In genomic region chr10:89395823-89396222, GRCm38 (mm10) we compare ENCODE assay signal across 8 mouse cellular contexts. TPM values are rescaled to one million over a fixed set of nuclear protein-coding genes. Genes with fewer than 3 reads are reported as not detected.
A peak's percentile ranks its signal among the peaks of the same experiment; 100 is the strongest.
DNase-seq lines count a peak whose midpoint lies in the region; ATAC-seq and TF ChIP-seq lines count a peak whose summit lies in the region.

No protein-coding gene starts in this region.

- intact Hi-C loops in left cerebral cortex, postnatal 4 days (cut with DNase I) = no loop called here

- peak overlapping the region; percentile 30 for H3K4me2 ChIP-seq in forebrain, embryonic 13.5 days

- peak; percentile 61 for TF ChIP-seq CTCF in layer of hippocampus, adult 2 months (conservative IDR thresholded peaks at IDR 0.05)
- peak; percentile 63; the same call in 1 of the 2 replicates for TF ChIP-seq CTCF in testis, adult 2 months (IDR thresholded peaks at IDR 0.05; ENCODE audit: control insufficient read depth, insufficient read depth, insufficient replicate concordance, low read depth, low read length)

- WGBS in forebrain, embryonic 13.5 days = 2% methylated on average over 7 of the region's 7 CpGs
- 2% methylated on average over 7 of the region's 7 CpGs for WGBS in hindbrain, embryonic 10.5 days
- WGBS in midbrain, embryonic 10.5 days = 0% methylated on average over 7 of the region's 7 CpGs

- no peaks in the 10 kb centered on the region for H3K27me3 ChIP-seq in forebrain, embryonic 13.5 days
- H3K27me3 ChIP-seq in hindbrain, embryonic 10.5 days (ENCODE audit: insufficient read depth, poor library complexity, severe bottlenecking) = no peaks in the 10 kb centered on the region
- H3K27me3 ChIP-seq in midbrain, embryonic 10.5 days (ENCODE audit: low read depth, poor library complexity, severe bottlenecking) = no peaks in the 10 kb centered on the region
- no peaks in the 10 kb centered on the region for H3K27me3 ChIP-seq in testis, adult 2 months (ENCODE audit: control insufficient read depth, insufficient read depth, low read length)

- no peaks in the 10 kb centered on the region for H3K36me3 ChIP-seq in forebrain, embryonic 13.5 days (ENCODE audit: poor library complexity, severe bottlenecking)
- H3K36me3 ChIP-seq in hindbrain, embryonic 10.5 days = no peaks in the 10 kb centered on the region
- no peaks in the 10 kb centered on the region for H3K36me3 ChIP-seq in midbrain, embryonic 10.5 days
- H3K36me3 ChIP-seq in testis, adult 2 months (ENCODE audit: control insufficient read depth, insufficient read depth, low read length) = no peaks in the 10 kb centered on the region

- no peak overlapping the region for H3K27ac ChIP-seq in layer of hippocampus, adult 2 months
- no peak overlapping the region for H3K27ac ChIP-seq in forebrain, embryonic 13.5 days
- no peak overlapping the region for H3K27ac ChIP-seq in hindbrain, embryonic 10.5 days
- H3K27ac ChIP-seq in midbrain, embryonic 10.5 days (replicated peaks) = peak overlapping the region; percentile 57
- no peak overlapping the region for H3K27ac ChIP-seq in testis, adult 2 months (ENCODE audit: control insufficient read depth, insufficient read depth, low read depth, low read length)

- no peak for TF ChIP-seq POLR2A in testis, adult 2 months (IDR thresholded peaks at IDR 0.05; ENCODE audit: control insufficient read depth, low read depth, low read length)

- peak; percentile 20 to 43 for DNase-seq in layer of hippocampus, adult 2 months (ENCODE audit: low spot score in 2 of 2)
- DNase-seq in layer of hippocampus, adult 9-10 months (ENCODE audit: low spot score) = no peak
- DNase-seq in c-Kit-positive CD71-positive TER-119-positive erythroid progenitor cells, embryonic 14.5 days (ENCODE audit: low spot score) = peak; percentile 12
- DNase-seq in hindbrain, embryonic 10.5 days (ENCODE audit: low spot score) = peak; percentile 83
- peak; percentile 89 for DNase-seq in left cerebral cortex, postnatal 4 days
- peak; percentile 85 for DNase-seq in midbrain, embryonic 10.5 days (ENCODE audit: low spot score)

- H3K4me3 ChIP-seq in layer of hippocampus, adult 2 months = no peak overlapping the region
- H3K4me3 ChIP-seq in forebrain, embryonic 13.5 days = no peak overlapping the region
- peak overlapping the region; percentile 33 for H3K4me3 ChIP-seq in hindbrain, embryonic 10.5 days
- peak overlapping the region; percentile 40 for H3K4me3 ChIP-seq in midbrain, embryonic 10.5 days
- no peak overlapping the region; the same call in 1 of the 2 replicates for H3K4me3 ChIP-seq in testis, adult 2 months (ENCODE audit: control insufficient read depth, low read depth, low read length)

- H3K9ac ChIP-seq in forebrain, embryonic 13.5 days = no peak overlapping the region

- no peaks in the 10 kb centered on the region for H3K9me3 ChIP-seq in forebrain, embryonic 13.5 days (replicated peaks)
- 0 out of 2 replicates have a peak, but pooled peaks cover 4% of the 10 kb centered on the region for H3K9me3 ChIP-seq in hindbrain, embryonic 10.5 days
- H3K9me3 ChIP-seq in midbrain, embryonic 10.5 days (replicated peaks) = peaks cover 3% of the 10 kb centered on the region; the same call in 1 of the 2 replicates

- peaks cover 14% of the 10 kb centered on the region; the same call in 1 of the 2 replicates for H3K4me1 ChIP-seq in forebrain, embryonic 13.5 days
- peaks cover 16% of the 10 kb centered on the region; the same call in 1 of the 2 replicates for H3K4me1 ChIP-seq in hindbrain, embryonic 10.5 days (replicated peaks)
- H3K4me1 ChIP-seq in midbrain, embryonic 10.5 days = peaks cover 19% of the 10 kb centered on the region
- peaks cover 5% of the 10 kb centered on the region for H3K4me1 ChIP-seq in testis, adult 2 months (ENCODE audit: control insufficient read depth, insufficient read depth, low read length)

- ATAC-seq in forebrain, embryonic 13.5 days = peak; percentile 25; the same call in 1 of the 2 replicates

RNA-seq across cellular contexts. Expression of gene Gas2l3, which starts 47.9 kb away (rescaled TPM):
- total RNA-seq in layer of hippocampus, adult 2 months (2021) = 1 to 10 TPM; 1.9 to 2.0 TPM
- 18.6 and 19.7 TPM in 2 replicates for polyA plus RNA-seq in forebrain, embryonic 13.5 days (2015; fragmentation: Nextera tagmentation; extraction: Ambion mirVana)
- 9.7 and 15.7 TPM in 2 replicates for polyA plus RNA-seq in hindbrain, embryonic 10.5 days (2016; fragmentation: Nextera tagmentation; extraction: Ambion mirVana)
- total RNA-seq in left cerebral cortex, postnatal 4 days (2021) = 1 to 10 TPM; 4.8 to 6.3 TPM
- 18.7 and 19.4 TPM in 2 replicates for polyA plus RNA-seq in midbrain, embryonic 10.5 days (2016; fragmentation: Nextera tagmentation; extraction: Ambion mirVana)
- polyA plus RNA-seq in testis, adult 2 months (2012; rRNA removed) = 0.42 TPM in 2 replicates

RNA-seq across cellular contexts. Expression of gene Ano4, which starts 51.3 kb away (rescaled TPM):
- 10 to 100 TPM; 17.5 to 19.7 TPM for total RNA-seq in layer of hippocampus, adult 2 months (2021)
- polyA plus RNA-seq in forebrain, embryonic 13.5 days (2015; fragmentation: Nextera tagmentation; extraction: Ambion mirVana) = 2.8 and 3.1 TPM in 2 replicates
- 0.50 and 1.7 TPM in 2 replicates for polyA plus RNA-seq in hindbrain, embryonic 10.5 days (2016; fragmentation: Nextera tagmentation; extraction: Ambion mirVana)
- total RNA-seq in left cerebral cortex, postnatal 4 days (2021) = 10 to 100 TPM; 18.6 to 21.2 TPM
- polyA plus RNA-seq in midbrain, embryonic 10.5 days (2016; fragmentation: Nextera tagmentation; extraction: Ambion mirVana) = 0.44 and 0.89 TPM in 2 replicates
- polyA plus RNA-seq in testis, adult 2 months (2012; rRNA removed) = 0.31 and 0.64 TPM in 2 replicates

Comparison
In these comparisons a context has a peak if more than half of its experiments do, and no peak if none do; other contexts are left out.
1. H3K4me3 ChIP-seq: peak in hindbrain, embryonic 10.5 days (single experiment) and midbrain, embryonic 10.5 days (single experiment); none in layer of hippocampus, adult 2 months (single experiment), forebrain, embryonic 13.5 days (single experiment) and testis, adult 2 months (single experiment).